Mouse (Mus musculus) granulocyte monocyte progenitor cell, adult 5-6 weeks (primary cell): ENCODE measurements around the gene Mrps16. TPM values are rescaled to one million over a fixed set of nuclear protein-coding genes. Genes with fewer than 3 reads are reported as not detected.

Experiments used
- ATAC-seq: replicated peaks from 2 replicates; pipeline ENCODE4 v1.8.0; 2016; ENCODE audit warnings: mild to moderate bottlenecking, moderate TSS enrichment, inconsistent platforms; ENCODE audit not compliant: poor library complexity, severe bottlenecking
- total RNA-seq, 2 experiments: library from RNA; stranded (forward) in 1 of 2; stranded (reverse) in 1 of 2; fragments of 200-712, 200-1000 nt in 1 of 2; fragments of >200 nt in 1 of 2; fragmentation: Nextera tagmentation in 1 of 2; gene quantifications; 2 replicates each; pipeline ENCODE4 v1.2.3; 2014 to 2017

Mrps16 gene
- total RNA-seq (2014; fragmentation: Nextera tagmentation) (81.8 and 96.0 TPM in 2 replicates), total RNA-seq (2017) (44.8 and 46.8 TPM in 2 replicates)

- peak; percentile 90 for ATAC-seq
Observed at GRCm38 (mm10) chr14:20393205-20393913, at the start of gene Mrps16. Mrps16 (minus strand) TSS chr14:20393634.

- ATAC-seq, result no peak
Observed at GRCm38 (mm10) chr14:20442252-20442651, 48.8 kb upstream of the Mrps16 start.

DNA sequence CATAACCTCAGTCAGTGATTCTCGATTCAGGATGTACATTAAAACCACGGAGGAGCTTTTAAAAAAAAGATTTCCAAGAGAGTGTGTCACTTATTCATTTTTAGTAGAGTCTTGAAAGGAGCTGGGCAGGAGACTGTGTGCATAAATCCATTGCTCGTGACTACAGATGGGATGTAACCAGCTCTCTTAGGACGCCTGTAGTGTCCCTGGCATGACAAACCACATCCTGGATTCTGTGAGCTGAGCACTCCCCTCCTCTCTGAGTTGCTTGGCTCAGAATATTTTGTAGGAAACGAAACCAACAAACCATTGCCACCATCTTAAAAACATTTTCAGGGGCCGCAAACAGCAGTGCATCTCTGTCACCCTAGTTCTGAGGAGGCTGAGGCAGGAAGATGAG, 43.5 kb upstream of the Mrps16 start:
- ATAC-seq, result peak; percentile 30; the same call in 1 of the 2 replicates

GRCm38 (mm10) chr14:20432420-20432819, 39.0 kb upstream of the Mrps16 start:
- no peak for ATAC-seq

- no peak for ATAC-seq
Observed at GRCm38 (mm10) chr14:20431726-20432125, 38.3 kb upstream of the Mrps16 start.

GRCm38 (mm10) chr14:20429833-20430232, 36.4 kb upstream of the Mrps16 start:
- no peak for ATAC-seq

DNA sequence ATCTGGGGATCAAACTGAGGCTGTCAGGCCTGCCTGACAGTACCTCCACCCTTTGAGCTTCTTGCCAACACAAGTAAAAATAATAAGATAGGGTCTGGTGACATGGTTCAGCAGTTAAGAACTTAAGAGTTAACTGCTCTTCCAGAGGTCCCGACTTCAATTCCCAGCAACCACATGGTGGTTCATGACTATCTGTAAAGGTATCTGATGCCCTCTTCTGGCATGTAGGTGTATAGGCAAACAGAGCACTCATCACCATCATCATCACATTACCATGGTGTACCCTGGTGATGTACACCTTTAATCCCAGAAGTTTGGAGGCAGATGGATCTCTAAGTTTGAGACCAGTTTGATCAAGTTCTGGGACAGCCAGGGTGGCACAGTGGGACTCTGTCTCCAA, 35.2 kb upstream of the Mrps16 start:
- no peak for ATAC-seq

DNA sequence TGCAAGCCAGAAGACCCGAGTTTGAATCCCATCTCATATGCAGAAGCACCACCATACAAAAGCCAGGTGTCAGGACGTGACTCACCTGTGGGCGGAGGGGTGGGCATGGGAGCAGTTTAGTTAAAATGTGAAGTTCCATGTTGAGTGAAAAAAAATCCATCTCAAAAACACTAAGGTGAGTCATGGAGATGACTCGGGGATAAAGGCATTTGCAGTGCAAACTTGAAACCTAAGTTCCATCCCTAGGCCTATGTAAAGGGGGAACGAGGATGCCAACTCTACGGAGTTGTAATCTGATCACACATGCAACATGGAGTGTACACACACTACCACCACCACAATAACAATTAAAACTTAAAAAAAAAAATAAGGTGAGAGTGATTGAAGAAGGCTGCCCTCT, 29.6 kb upstream of the Mrps16 start:
- no peak for ATAC-seq

- ATAC-seq, result peak; percentile 56
Observed at GRCm38 (mm10) chr14:20422257-20422656, 28.8 kb upstream of the Mrps16 start.

DNA sequence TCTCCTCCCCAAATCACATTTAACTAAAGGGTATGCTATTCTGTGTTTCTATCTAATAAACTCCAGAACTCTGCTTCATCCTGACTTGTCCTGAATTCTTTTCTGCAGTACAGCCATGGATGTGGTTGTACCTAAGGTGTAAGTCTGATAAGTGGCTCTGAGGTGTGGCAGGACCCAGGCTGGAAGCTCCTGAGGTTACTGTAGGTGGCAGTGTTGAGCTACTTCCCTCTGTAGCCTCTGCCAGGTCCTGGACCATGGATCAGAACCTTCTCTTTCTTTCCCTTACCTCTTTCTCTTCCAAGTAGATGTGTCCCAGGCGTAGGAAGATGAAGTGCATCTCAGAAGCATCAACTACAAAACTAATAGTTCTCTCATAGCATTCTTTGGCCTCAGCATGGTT, 6.6 kb upstream of the Mrps16 start:
- ATAC-seq, result peak; percentile 82

GRCm38 (mm10) chr14:20398864-20399263, 5.4 kb upstream of the Mrps16 start:
- peak; percentile 55; the same call in 1 of the 2 replicates for ATAC-seq

- ATAC-seq, result no peak
Observed at GRCm38 (mm10) chr14:20397220-20397619, 3.8 kb upstream of the Mrps16 start.

DNA sequence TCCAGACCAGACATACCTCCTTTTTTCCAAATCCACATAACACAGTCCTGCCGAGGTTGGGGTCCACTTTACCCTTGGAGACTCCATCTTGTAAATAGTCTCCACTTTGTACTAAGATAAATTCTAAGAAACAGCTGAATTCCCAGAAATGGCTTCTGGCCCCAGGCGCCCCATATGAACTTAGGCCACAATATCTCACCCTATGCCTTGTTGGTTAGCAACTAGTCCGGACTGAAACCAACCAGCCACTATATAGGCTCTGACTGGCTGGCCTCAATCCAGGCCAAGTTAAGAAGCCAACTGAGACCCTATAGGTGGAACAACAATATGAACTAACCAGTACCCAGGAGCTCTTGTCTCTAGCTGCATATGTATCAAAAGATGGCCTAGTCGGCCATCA, 1.1 kb downstream of the Mrps16 start:
- ATAC-seq, result no peak

DNA sequence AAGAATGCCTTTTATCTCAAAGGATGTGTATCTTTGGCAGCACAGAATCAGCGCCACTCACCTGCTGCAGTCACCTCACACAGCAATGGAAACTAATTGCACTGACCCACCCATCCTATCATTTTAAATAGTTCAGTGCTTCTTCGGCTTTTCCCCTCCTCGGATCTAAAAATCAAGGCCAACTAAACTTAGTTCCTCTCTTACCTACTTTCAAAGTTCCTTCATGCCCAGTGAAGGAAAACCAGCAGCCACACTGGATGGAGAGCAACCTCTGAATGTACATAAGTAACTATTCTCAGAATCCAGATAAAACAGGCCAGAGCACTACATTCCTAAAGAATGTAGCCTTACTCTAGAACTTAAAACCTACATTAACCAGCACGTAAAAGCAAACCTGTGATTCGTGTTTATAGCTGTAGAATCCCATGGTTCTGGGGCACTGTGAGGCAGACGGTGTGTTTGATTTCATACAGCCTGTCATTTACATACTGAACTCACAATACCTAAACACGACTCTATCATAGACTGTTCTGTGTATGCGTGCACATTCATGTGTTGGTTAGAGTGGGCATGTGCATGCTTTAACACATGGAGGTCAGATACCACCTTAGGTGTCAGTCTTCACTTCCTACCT, 3.9 kb downstream of the Mrps16 start:
- no peak for ATAC-seq

DNA sequence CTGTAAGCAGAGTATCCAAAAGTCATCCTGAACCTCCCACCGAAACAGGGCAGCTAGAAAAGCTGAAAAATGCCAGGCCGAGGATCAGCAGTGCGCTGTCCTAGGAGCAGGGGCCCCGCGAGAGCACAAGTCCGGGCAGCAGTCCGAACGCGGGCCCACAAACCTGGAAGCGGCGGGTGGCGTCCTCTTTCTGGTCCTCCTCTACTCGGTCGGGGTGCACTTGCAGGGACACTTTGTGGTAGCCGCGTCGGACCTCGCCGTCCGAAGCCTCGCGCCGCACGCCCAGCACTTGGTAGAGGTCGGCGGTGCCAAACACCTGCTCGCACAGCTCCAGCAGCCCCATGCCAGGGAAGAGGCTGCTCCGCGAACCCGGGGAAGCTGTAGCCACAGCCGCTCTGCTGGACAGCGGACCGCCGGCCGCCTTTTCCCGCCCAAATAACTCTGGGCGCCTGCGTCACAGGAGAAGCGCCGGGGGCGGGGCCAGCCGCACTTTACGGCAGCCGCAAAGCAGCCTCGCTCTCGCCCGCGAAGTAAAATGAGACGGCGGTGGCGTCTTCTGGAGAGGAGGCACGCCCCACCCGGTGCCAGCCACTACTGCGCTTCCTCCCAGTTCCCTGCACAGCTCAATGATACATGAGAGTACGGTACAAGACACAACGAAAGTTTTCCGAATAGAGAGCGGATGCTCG, 4.8 kb downstream of the Mrps16 start, which contains the start of gene Dnajc9:
Gene Dnajc9, minus strand, starts transcription at position 470 of the 689 bp plus-strand sequence.
- ATAC-seq, result peak; percentile 72

DNA sequence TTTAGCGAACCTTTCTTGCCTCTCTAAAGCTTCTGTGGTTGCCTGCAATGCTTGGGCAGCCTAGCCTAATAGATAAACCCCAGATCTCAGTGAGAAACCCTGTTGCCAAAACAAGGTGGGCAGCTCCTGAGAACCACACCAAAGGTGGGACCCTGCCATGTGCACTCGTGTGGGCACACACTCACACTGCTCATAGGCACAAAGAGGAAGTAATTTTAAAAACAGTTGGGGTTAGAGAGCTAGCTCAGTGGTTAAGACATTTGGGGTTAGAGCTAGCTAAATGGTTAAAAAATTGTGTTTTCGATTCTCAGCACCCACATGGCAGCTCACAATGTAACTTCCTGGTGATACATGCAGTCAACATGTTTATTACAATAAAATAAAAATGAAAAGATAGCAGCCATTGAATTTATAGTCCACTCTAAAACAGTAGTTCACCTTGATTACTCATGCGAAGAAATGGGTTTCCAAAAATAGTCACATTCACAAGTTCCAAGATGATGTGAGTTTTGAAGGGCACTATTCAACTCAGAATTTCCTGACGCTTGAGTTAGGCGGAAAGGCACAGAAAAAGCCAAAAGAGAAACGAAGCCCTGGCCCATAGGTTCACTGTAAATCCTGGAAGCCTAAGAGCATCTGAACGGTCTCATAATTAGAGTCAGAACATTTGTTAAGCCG, 13.5 kb downstream of the Mrps16 start:
- peak; percentile 57 for ATAC-seq

DNA sequence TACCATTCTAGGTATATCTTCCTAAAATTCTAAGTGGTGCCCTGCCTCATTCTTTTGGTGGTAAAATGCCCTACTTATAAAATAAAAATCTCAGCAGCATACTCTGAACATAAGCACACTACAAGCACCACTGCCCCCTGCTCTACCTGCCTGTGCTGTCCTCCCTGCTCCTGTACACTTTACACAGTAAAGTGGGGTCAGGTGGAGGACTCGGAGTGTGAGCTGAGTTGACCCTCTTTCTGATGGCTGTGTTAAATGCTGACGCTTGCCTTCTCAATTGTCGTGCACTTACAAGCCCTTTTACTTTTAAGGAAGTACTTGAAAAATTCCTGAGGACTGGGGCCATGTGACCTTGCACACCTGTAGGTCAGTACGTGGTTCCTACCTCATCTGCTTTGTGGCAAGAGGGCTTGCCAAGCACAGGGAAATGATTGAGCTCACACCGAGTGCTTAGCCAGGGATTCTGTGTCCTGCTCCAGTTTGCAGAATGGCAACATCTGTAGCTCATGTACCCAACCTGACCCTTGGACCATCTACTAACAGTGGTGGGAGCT, 14.3 kb downstream of the Mrps16 start:
- ATAC-seq, result 0 out of 2 replicates have a peak, but pooled peaks have one; percentile 10

GRCm38 (mm10) chr14:20378313-20379061, 14.9 kb downstream of the Mrps16 start:
- ATAC-seq, result peak; percentile 92

DNA sequence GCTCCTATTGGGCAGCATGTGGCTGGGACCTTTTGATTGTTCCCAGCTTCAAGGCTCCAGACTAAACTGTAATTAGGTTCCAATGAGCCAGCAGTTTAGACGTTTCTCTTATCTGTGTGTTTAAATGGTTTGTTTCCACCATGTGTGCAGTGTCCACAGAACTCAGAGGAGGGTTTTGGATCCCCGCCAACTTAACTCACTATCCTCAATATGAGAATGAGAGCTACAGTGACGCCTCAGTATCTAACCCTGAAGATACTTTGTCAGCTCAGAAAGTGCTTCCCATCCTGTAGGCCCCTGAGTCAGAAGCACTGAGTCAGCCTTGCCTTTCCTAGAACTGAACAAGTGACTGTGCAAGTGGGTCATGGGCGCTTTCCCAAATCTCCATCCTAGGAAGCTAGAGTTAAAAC, 16.3 kb downstream of the Mrps16 start:
- ATAC-seq, result no peak
